Mouse (Mus musculus) bone marrow macrophage, adult 2 months (primary cell): ENCODE measurements around the gene D10Jhu81e. TPM values are rescaled to one million over a fixed set of nuclear protein-coding genes. Genes with fewer than 3 reads are reported as not detected.

Experiments
- H3K27ac ChIP-seq: 2 replicates; pipeline ENCODE4 v1.5.1; 2012; ENCODE audit warnings: low read depth, low read length; ENCODE audit not compliant: insufficient read depth
- H3K4me1 ChIP-seq: 2 replicates; pipeline ENCODE4 v1.6.1; 2012; ENCODE audit warnings: low read length; ENCODE audit not compliant: control insufficient read depth, insufficient read depth
- H3K4me3 ChIP-seq: 2 replicates; pipeline ENCODE4 v1.5.1; 2012; ENCODE audit warnings: mild to moderate bottlenecking, low read length, moderate library complexity; ENCODE audit not compliant: insufficient read depth
- CTCF ChIP-seq: IDR thresholded peaks from 2 replicates; pipeline ENCODE4 v1.5.1; 2012; ENCODE audit warnings: low read depth, mild to moderate bottlenecking, low read length, moderate library complexity
- POLR2A ChIP-seq: IDR thresholded peaks from 2 replicates; pipeline ENCODE4 v1.6.1; 2012; ENCODE audit warnings: mild to moderate bottlenecking, low read depth, low read length, borderline replicate concordance
- polyA plus RNA-seq: library from polyadenylated mRNA; stranded (reverse); fragments of >200 nt; gene quantifications from 2 replicates; pipeline ENCODE4 v1.2.4, GENCODE M21; 2012; ENCODE audit not compliant: missing spikeins, insufficient read depth, insufficient read length

The D10Jhu81e gene
- polyA plus RNA-seq, 1 experiment = 31.2 TPM

- TF ChIP-seq CTCF = no peak
- no peak for TF ChIP-seq POLR2A
- no peak overlapping the region for H3K27ac ChIP-seq
- H3K4me1 ChIP-seq = peaks cover 2% of the 10 kb centered on the region; the same call in 1 of the 2 replicates
- H3K4me3 ChIP-seq = no peak overlapping the region
Observed at GRCm38 (mm10) chr10:78119422-78119821, 50.2 kb downstream of the D10Jhu81e start.

- H3K27ac ChIP-seq = no peak overlapping the region
- H3K4me3 ChIP-seq = no peak overlapping the region
- TF ChIP-seq POLR2A (no peak), CTCF (no peak)
- H3K4me1 ChIP-seq = 0 out of 2 replicates have a peak, but pooled peaks cover 2% of the 10 kb centered on the region
Observed at GRCm38 (mm10) chr10:78115153-78115552, 54.4 kb downstream of the D10Jhu81e start.

- H3K4me1 ChIP-seq = 0 out of 2 replicates have a peak, but pooled peaks cover 2% of the 10 kb centered on the region
- H3K27ac ChIP-seq = no peak overlapping the region
- TF ChIP-seq POLR2A = no peak
- no peak for TF ChIP-seq CTCF
- no peak overlapping the region for H3K4me3 ChIP-seq
Observed at GRCm38 (mm10) chr10:78114521-78115092, 55.0 kb downstream of the D10Jhu81e start.

Other genes starting within 250 kb of the D10Jhu81e start
- 8.6 and 13.8 TPM in 2 replicates for gene Trpm2, start 199.2 kb downstream of the D10Jhu81e start, polyA plus RNA-seq
- 12.4 and 13.6 TPM in 2 replicates for gene 1810043G02Rik, start 191.3 kb downstream of the D10Jhu81e start, polyA plus RNA-seq
- 24.1 and 32.1 TPM in 2 replicates for gene Pfkl, start 159.7 kb downstream of the D10Jhu81e start, polyA plus RNA-seq
- gene Dnmt3l, start 127.8 kb downstream of the D10Jhu81e start, polyA plus RNA-seq = 1.5 and 2.2 TPM in 2 replicates
- gene Aire, start 126.2 kb downstream of the D10Jhu81e start, polyA plus RNA-seq = not detected in 2 replicates
- gene Icosl, start 100.5 kb downstream of the D10Jhu81e start, polyA plus RNA-seq = 18.6 and 20.8 TPM in 2 replicates
- gene Pwp2, start 15.4 kb upstream of the D10Jhu81e start, polyA plus RNA-seq = 3.7 and 4.5 TPM in 2 replicates
- 25.2 and 29.6 TPM in 2 replicates for gene Trappc10, start 74.9 kb upstream of the D10Jhu81e start, polyA plus RNA-seq
- 36.8 and 39.8 TPM in 2 replicates for gene Agpat3, start 182.7 kb upstream of the D10Jhu81e start, polyA plus RNA-seq
- gene Rrp1, start 243.3 kb upstream of the D10Jhu81e start, polyA plus RNA-seq = 138 and 145 TPM in 2 replicates